Mouse (Mus musculus) layer of hippocampus, adult 11-12 months (tissue): Measurements from ENCODE around the gene Pabpn1l.
"Not testable (repeated sequence)": the region's sequence is repeated elsewhere in the genome, so short reads cannot be mapped to it uniquely, and the experiment has no call there.

Experiments used
- DNase-seq: peaks from one replicate; pipeline ENCODE4 v3.0.0; 2022; ENCODE audit warnings: low spot score

Gene Pabpn1l

GRCm38 (mm10) chr8:122575735-122576647, 46.5 kb downstream of the Pabpn1l start:
- DNase-seq: no peak

- DNase-seq: no peak
Measured at GRCm38 (mm10) chr8:122575286-122575685, 47.3 kb downstream of the Pabpn1l start.

DNA sequence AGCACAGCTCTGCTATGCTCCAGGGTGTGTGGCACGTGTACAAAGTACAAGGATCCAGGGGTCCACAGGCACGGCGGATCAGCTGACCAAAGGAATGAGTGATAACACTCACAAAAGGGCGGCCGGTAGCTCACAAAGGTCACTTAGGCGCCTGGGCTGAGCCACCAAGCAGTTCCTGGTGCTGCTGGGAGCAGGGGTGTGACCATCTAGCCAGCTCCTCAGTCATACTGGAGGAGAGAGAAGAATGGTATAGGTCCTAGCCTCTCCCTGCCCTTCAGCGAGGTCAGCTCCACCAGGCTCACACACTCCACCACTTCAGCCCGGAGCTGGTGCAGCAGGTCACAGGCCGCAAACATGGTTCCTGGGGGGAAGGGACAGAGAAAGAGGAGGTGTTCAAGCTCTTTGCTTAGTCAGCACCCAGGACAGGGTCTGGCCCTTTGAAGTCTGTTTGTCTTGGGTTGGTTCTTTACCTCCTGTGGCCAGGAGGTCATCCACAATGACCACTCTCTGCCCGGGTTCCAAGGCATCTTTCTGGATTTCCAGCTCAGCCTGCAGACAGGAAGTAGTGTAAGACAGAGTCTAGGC, 47.8 kb downstream of the Pabpn1l start:
- no peak for DNase-seq

GRCm38 (mm10) chr8:122574264-122574663, 48.3 kb downstream of the Pabpn1l start:
- no peak for DNase-seq

- no peak for DNase-seq
Measured at GRCm38 (mm10) chr8:122573577-122573976, 49.0 kb downstream of the Pabpn1l start.

GRCm38 (mm10) chr8:122573176-122573575, 49.4 kb downstream of the Pabpn1l start:
- not testable (repeated sequence) for DNase-seq

- DNase-seq: no peak
Measured at GRCm38 (mm10) chr8:122572751-122573150, 49.8 kb downstream of the Pabpn1l start.

GRCm38 (mm10) chr8:122571750-122572267, 50.7 kb downstream of the Pabpn1l start:
- DNase-seq: no peak

DNA sequence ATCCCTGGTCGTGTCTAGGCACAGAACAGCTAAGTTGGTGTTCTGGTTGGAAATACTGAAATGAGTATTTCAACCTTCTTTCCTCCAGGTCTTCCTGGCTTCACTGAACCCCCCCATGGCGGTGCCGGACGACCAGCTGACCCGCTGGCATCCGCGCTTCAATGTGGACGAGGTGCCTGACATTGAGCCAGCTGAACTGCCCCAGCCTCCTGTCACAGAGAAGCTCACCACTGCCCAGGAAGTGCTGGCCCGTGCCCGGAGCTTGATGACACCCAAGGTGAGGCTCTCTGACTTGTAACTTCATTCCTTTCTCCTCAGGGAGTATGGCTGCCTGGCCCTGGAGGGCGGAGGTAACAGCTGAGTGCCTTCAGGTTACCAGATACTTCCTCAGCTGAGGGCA, 51.4 kb downstream of the Pabpn1l start:
- no peak for DNase-seq

DNA sequence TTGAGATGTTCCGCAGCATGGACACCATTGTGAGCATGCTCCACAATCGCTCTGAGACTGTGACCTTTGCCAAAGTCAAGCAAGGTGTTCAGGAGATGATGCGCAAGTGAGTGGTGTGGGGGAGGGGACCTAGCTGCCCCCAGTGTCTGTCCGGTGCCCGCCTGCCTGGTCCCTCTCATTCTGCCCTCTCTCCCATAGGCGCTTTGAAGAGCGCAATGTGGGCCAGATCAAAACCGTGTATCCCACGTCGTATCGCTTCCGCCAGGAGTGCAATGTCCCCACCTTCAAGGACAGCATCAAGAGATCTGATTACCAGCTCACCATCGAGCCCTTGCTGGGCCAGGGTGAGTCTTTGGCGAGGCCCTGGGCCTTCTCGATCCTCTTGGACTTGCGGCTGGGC, 52.5 kb downstream of the Pabpn1l start:
- DNase-seq: no peak
